Mouse (Mus musculus): ENCODE data around the gene Zc3h18. TPM values are rescaled to one million over a fixed set of nuclear protein-coding genes. Genes with fewer than 3 reads are reported as not detected.

The Zc3h18 gene
- total and polyA plus RNA-seq, 3 experiments: 11.2 to 22.1 (median 21.8) TPM

DNA sequence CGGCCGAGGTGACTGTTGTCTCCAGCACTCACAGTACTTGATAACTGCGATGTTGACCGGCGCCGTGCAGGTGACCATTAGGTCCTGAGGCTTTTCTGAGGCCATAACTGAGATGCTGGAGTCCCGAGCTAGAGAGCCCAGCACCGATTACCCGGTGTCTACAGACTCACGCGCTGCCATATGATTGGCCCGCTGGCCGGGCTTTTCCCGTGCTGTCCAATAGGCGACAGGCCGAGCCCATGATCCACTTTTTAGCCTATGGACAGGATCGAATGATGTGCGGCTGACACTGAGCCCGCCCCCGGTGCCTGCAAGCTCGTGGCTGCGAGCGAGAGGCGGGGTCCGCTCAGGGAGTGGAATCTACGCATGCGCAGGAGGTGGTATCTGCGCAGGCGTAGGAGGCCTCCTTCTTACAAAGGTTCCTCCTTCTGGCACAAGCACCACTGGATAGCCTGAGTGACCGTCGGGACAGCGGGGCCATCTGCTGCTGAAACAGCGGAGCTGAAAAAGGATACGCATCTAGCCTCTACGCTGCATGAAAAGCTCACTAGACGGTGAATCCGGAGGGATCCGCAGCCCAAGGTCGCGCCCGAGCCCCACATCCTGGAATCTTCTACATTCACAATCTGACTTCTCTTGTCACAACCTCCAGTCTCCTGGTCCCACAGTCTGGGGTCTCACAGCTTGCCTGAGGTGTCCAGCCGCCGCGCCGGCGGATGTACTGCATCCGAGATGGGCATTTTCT, 67.0 kb downstream of the Zc3h18 start, which contains the start of gene Mvd:
TSS of gene Mvd (minus strand) at position 161 of the 745 bp plus-strand sequence.
- Histone ChIP-seq H3K27me3 (ENCODE audit: control insufficient read depth, insufficient read depth, low read length) (no peaks in the 10 kb centered on the region), H3K4me1 (ENCODE audit: control insufficient read depth, insufficient read depth, low read length) (peaks cover 2% of the 10 kb centered on the region; the same call in 1 of the 2 replicates), H3K36me3 (ENCODE audit: control insufficient read depth, insufficient read depth, low read length) (no peaks in the 10 kb centered on the region), H3K79me2 (replicated peaks; ENCODE audit: control insufficient read depth, insufficient read depth, low read length) (no peaks in the 10 kb centered on the region), H3K4me3 (peak within 1 kb of the TSS; percentile 78), H3K27ac (peak within 1 kb of the TSS; percentile 95), H3K9ac (ENCODE audit: low read depth, low read length) (peak within 1 kb of the TSS; percentile 78)
- TF ChIP-seq EP300 (IDR thresholded peaks at IDR 0.05; ENCODE audit: insufficient read depth, low read depth, low read length): peak; percentile 94
- peak; percentile 62 for TF ChIP-seq CTCF (IDR thresholded peaks at IDR 0.05)
- TF ChIP-seq POLR2A (IDR thresholded peaks at IDR 0.05; ENCODE audit: insufficient read depth, low read depth, low read length): peak; percentile 98
- intact Hi-C loops (cut with DNase I): loop anchor here (5.0 kb wide), 2 partner anchors 66 to 161 kb away; partner anchors contain the start of genes Zc3h18 and Zfpm1
- DNase-seq: peak; percentile 97 to 100
- under 1% methylated on average over 47 of the region's 47 CpGs for WGBS

GRCm38 (mm10) chr8:122444058-122444748, 67.8 kb downstream of the Zc3h18 start:
- WGBS: under 1% methylated on average over 19 of the region's 19 CpGs
- Histone ChIP-seq H3K4me3 (peak overlapping the region; percentile 70), H3K9ac (ENCODE audit: low read depth, low read length) (peak overlapping the region; percentile 78), H3K36me3 (ENCODE audit: control insufficient read depth, insufficient read depth, low read length) (no peaks in the 10 kb centered on the region), H3K79me2 (replicated peaks; ENCODE audit: control insufficient read depth, insufficient read depth, low read length) (no peaks in the 10 kb centered on the region), H3K4me1 (ENCODE audit: control insufficient read depth, insufficient read depth, low read length) (peaks cover 2% of the 10 kb centered on the region; the same call in 1 of the 2 replicates), H3K27me3 (ENCODE audit: control insufficient read depth, insufficient read depth, low read length) (no peaks in the 10 kb centered on the region), H3K27ac (peak overlapping the region; percentile 95)
- TF ChIP-seq CTCF (IDR thresholded peaks at IDR 0.05): no peak
- TF ChIP-seq EP300 (IDR thresholded peaks at IDR 0.05; ENCODE audit: insufficient read depth, low read depth, low read length): peak; percentile 78
- TF ChIP-seq POLR2A (IDR thresholded peaks at IDR 0.05; ENCODE audit: insufficient read depth, low read depth, low read length): peak; percentile 56
- peak; percentile 86 to 90 for DNase-seq
- intact Hi-C loops (cut with DNase I): loop anchor here (5.0 kb wide), 2 partner anchors 67 to 162 kb away; partner anchors contain the start of genes Zc3h18 and Zfpm1

DNA sequence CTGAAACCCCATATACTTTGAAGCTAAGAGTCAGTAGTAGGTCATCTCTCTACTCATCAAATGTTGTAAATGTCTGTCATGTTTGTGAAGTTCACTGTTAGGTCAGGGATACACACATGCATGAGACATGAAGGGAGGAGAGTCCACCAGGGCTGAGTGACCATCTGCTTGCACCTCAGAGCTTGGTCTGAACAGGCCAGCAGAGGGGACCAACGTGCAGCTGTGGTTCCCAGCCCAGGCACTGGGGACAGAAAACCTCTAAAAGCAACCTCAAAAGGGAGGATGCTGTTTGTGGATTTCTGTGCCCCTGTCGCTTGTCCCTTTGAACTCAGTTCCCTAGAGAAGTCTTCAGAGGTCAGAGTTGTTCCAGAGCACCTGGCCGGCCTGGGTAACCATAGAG, 68.8 kb downstream of the Zc3h18 start:
- intact Hi-C loops (cut with DNase I): no loop called here
- H3K79me2 ChIP-seq (replicated peaks; ENCODE audit: control insufficient read depth, insufficient read depth, low read length): no peaks in the 10 kb centered on the region
- H3K27ac ChIP-seq: peak overlapping the region; percentile 95
- H3K36me3 ChIP-seq (ENCODE audit: control insufficient read depth, insufficient read depth, low read length): no peaks in the 10 kb centered on the region
- WGBS: 49% methylated on average over 3 of the region's 3 CpGs
- H3K4me1 ChIP-seq (ENCODE audit: control insufficient read depth, insufficient read depth, low read length): peaks cover 2% of the 10 kb centered on the region; the same call in 1 of the 2 replicates
- no peak for DNase-seq
- no peaks in the 10 kb centered on the region for H3K27me3 ChIP-seq (ENCODE audit: control insufficient read depth, insufficient read depth, low read length)
- no peak overlapping the region for H3K4me3 ChIP-seq
- TF ChIP-seq CTCF (IDR thresholded peaks at IDR 0.05) (peak; percentile 56), POLR2A (IDR thresholded peaks at IDR 0.05; ENCODE audit: insufficient read depth, low read depth, low read length) (no peak), EP300 (IDR thresholded peaks at IDR 0.05; ENCODE audit: insufficient read depth, low read depth, low read length) (0 out of 2 replicates have a peak, but pooled peaks have one; percentile 20)
- no peak overlapping the region for H3K9ac ChIP-seq (ENCODE audit: low read depth, low read length)

- peak overlapping the region; percentile 36 for H3K9ac ChIP-seq (ENCODE audit: low read depth, low read length)
- TF ChIP-seq POLR2A (IDR thresholded peaks at IDR 0.05; ENCODE audit: insufficient read depth, low read depth, low read length) (peak; percentile 30; the same call in 1 of the 2 replicates), CTCF (IDR thresholded peaks at IDR 0.05) (peak; percentile 44), EP300 (IDR thresholded peaks at IDR 0.05; ENCODE audit: insufficient read depth, low read depth, low read length) (peak; percentile 90)
- DNase-seq: peak; percentile 40 to 76
- no peaks in the 10 kb centered on the region for H3K36me3 ChIP-seq (ENCODE audit: control insufficient read depth, insufficient read depth, low read length)
- peak overlapping the region; percentile 92 for H3K27ac ChIP-seq
- no peak overlapping the region for H3K4me3 ChIP-seq
- no peaks in the 10 kb centered on the region for H3K27me3 ChIP-seq (ENCODE audit: control insufficient read depth, insufficient read depth, low read length)
- WGBS: 41% methylated on average over 7 of the region's 7 CpGs
- H3K4me1 ChIP-seq (ENCODE audit: control insufficient read depth, insufficient read depth, low read length): no peaks in the 10 kb centered on the region
- intact Hi-C loops (cut with DNase I): no loop called here
- no peaks in the 10 kb centered on the region for H3K79me2 ChIP-seq (replicated peaks; ENCODE audit: control insufficient read depth, insufficient read depth, low read length)
Measured at GRCm38 (mm10) chr8:122451161-122451703, 74.8 kb downstream of the Zc3h18 start.

- 70% methylated on average over 9 of the region's 10 CpGs for WGBS
- no peaks in the 10 kb centered on the region for H3K79me2 ChIP-seq (replicated peaks; ENCODE audit: control insufficient read depth, insufficient read depth, low read length)
- intact Hi-C loops (cut with DNase I): no loop called here
- H3K27ac ChIP-seq: peak overlapping the region; percentile 54
- DNase-seq: peak in 1 of 2 experiments; percentile 68
- TF ChIP-seq POLR2A (IDR thresholded peaks at IDR 0.05; ENCODE audit: insufficient read depth, low read depth, low read length): no peak; the same call in 1 of the 2 replicates
- peak; percentile 80 for TF ChIP-seq EP300 (IDR thresholded peaks at IDR 0.05; ENCODE audit: insufficient read depth, low read depth, low read length)
- no peaks in the 10 kb centered on the region for H3K4me1 ChIP-seq (ENCODE audit: control insufficient read depth, insufficient read depth, low read length)
- no peak overlapping the region for H3K9ac ChIP-seq (ENCODE audit: low read depth, low read length)
- H3K27me3 ChIP-seq (ENCODE audit: control insufficient read depth, insufficient read depth, low read length): no peaks in the 10 kb centered on the region
- H3K4me3 ChIP-seq: no peak overlapping the region
- H3K36me3 ChIP-seq (ENCODE audit: control insufficient read depth, insufficient read depth, low read length): no peaks in the 10 kb centered on the region
Measured at GRCm38 (mm10) chr8:122452154-122452553, 75.7 kb downstream of the Zc3h18 start.
